Mouse (Mus musculus): ENCODE measurements around the gene Cops4. TPM values are rescaled to one million over a fixed set of nuclear protein-coding genes. Genes with fewer than 3 reads are reported as not detected.

The Cops4 gene
- total RNA-seq, 2 experiments from 2014 or later: 78.8 to 81.4 TPM

- DNase-seq (ENCODE audit: low spot score in 2 of 2): no peak
- H3K27ac ChIP-seq: no peak overlapping the region
- no peak for TF ChIP-seq CTCF (conservative IDR thresholded peaks at IDR 0.05)
- H3K4me3 ChIP-seq: no peak overlapping the region
Observed at GRCm38 (mm10) chr5:100501267-100501666, 16.8 kb upstream of the Cops4 start.

DNA sequence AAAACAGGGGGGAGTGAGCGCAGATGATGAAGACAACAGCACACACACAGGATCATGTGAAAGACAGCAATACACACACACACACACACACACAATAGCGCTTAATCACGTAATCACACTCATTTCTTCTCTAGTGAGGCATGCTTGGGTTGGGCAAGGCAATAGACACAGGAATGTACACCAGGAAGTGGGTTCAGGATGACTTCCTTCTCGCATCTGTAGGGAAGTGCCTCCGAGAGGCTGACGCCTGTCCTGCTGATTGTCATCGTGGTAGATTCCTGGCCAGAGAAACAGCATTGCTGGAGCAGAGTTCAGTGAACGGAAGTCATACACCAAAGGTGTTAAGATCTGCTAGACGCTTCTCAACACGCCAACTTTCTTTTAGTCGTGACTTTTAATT, 8.9 kb upstream of the Cops4 start:
- Histone ChIP-seq H3K4me3 (no peak overlapping the region), H3K27ac (no peak overlapping the region)
- no peak for TF ChIP-seq CTCF (conservative IDR thresholded peaks at IDR 0.05)
- DNase-seq (ENCODE audit: low spot score in 2 of 2): no peak

- TF ChIP-seq CTCF (conservative IDR thresholded peaks at IDR 0.05): peak; percentile 53
- DNase-seq (ENCODE audit: low spot score in 2 of 2): no peak
- no peak overlapping the region for H3K4me3 ChIP-seq
- no peak overlapping the region for H3K27ac ChIP-seq
Observed at GRCm38 (mm10) chr5:100512576-100512975, 5.5 kb upstream of the Cops4 start.

- Histone ChIP-seq H3K27ac (peak overlapping the region; percentile 91), H3K4me3 (peak overlapping the region; percentile 79)
- no peak for DNase-seq (ENCODE audit: low spot score in 2 of 2)
- no peak for TF ChIP-seq CTCF (conservative IDR thresholded peaks at IDR 0.05)
Observed at GRCm38 (mm10) chr5:100519027-100519411, 910 bp downstream of the Cops4 start.

GRCm38 (mm10) chr5:100520223-100520622, 2.1 kb downstream of the Cops4 start:
- H3K27ac ChIP-seq: no peak overlapping the region
- H3K4me3 ChIP-seq: no peak overlapping the region
- no peak for TF ChIP-seq CTCF (conservative IDR thresholded peaks at IDR 0.05)
- DNase-seq (ENCODE audit: low spot score in 2 of 2): no peak

DNA sequence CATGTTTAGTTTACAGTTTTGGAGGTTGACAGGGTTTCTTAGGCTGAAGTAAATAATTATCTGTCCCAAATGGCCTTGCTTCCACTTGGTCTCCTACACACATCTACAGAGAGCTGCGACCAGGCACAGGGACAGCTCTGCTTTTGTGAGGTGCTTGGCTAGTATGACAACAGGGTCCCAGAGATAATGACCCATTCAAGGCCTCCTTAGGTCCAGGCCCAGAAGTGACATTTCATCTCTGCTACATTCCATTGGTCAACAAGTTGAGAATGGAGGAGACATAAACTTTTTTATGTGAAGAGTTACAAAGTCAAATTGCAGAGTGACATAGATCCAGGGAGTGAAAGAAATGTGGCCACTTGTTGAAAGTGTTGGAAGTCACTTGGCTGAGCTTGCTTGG, 5.2 kb downstream of the Cops4 start:
- H3K4me3 ChIP-seq: no peak overlapping the region
- no peak overlapping the region for H3K27ac ChIP-seq
- TF ChIP-seq CTCF (conservative IDR thresholded peaks at IDR 0.05): no peak
- no peak for DNase-seq (ENCODE audit: low spot score in 2 of 2)

DNA sequence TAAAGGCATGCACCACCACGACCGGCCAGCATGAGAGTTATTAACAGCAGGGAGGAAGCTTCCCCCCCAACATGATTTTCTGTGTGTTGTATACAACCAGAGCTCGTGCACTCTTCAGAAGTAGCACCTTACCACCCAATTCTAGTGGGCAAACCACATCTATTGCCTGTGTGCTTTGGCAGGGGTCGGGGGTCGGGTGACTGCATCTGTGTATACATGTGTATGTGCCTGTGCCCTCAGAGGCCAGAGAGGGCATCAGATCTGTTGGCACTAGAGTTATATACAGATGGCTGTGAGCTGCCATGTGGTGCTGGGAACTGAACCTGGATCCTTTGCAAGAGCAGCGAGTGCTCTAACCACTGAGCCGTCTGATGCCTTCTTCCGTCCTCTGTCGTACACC, 6.8 kb downstream of the Cops4 start:
- no peak for TF ChIP-seq CTCF (conservative IDR thresholded peaks at IDR 0.05)
- DNase-seq (ENCODE audit: low spot score in 2 of 2): no peak
- no peak overlapping the region for H3K27ac ChIP-seq
- no peak overlapping the region for H3K4me3 ChIP-seq

- TF ChIP-seq CTCF (conservative IDR thresholded peaks at IDR 0.05): no peak
- no peak overlapping the region for H3K4me3 ChIP-seq
- peak overlapping the region; percentile 24; the same call in 1 of the 2 replicates for H3K27ac ChIP-seq
- no peak for DNase-seq (ENCODE audit: low spot score in 2 of 2)
Observed at GRCm38 (mm10) chr5:100525620-100526019, 7.5 kb downstream of the Cops4 start.

- DNase-seq (ENCODE audit: low spot score in 2 of 2): peak in 1 of 2 experiments; percentile 12
- TF ChIP-seq CTCF (conservative IDR thresholded peaks at IDR 0.05): no peak
- H3K4me3 ChIP-seq: no peak overlapping the region
- H3K27ac ChIP-seq: peak overlapping the region; percentile 24; the same call in 1 of the 2 replicates
Observed at GRCm38 (mm10) chr5:100526164-100526563, 8.1 kb downstream of the Cops4 start.

DNA sequence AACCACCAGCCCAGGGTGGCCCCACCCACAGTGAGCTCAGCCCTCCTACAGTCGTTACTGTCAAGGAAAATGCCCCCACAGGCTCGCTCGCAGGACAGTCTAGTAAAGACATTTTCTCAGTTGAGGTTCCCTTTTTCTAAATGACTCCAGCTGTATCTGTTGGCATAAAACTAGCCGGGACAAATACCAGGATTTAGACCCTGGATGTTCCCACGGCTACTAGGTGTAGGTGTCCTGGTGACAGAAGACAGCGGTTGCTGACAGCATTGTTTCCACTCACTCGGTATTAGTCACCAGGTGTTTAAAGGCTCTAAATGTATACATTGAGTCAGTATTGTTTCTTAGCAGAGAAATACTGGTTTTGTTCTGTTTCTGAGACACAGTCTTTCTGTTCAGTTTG, 17.7 kb downstream of the Cops4 start:
- H3K4me3 ChIP-seq: no peak overlapping the region
- H3K27ac ChIP-seq: no peak overlapping the region
- no peak for TF ChIP-seq CTCF (conservative IDR thresholded peaks at IDR 0.05)
- DNase-seq (ENCODE audit: low spot score in 2 of 2): no peak

GRCm38 (mm10) chr5:100536638-100537037, 18.5 kb downstream of the Cops4 start:
- peak; percentile 90 for TF ChIP-seq CTCF (conservative IDR thresholded peaks at IDR 0.05)
- DNase-seq (ENCODE audit: low spot score in 2 of 2): no peak
- no peak overlapping the region for H3K4me3 ChIP-seq

GRCm38 (mm10) chr5:100546294-100547080, 28.4 kb downstream of the Cops4 start:
- peak; percentile 68 for TF ChIP-seq CTCF (conservative IDR thresholded peaks at IDR 0.05)
- Histone ChIP-seq H3K27ac (no peak overlapping the region), H3K4me3 (no peak overlapping the region)
- DNase-seq (ENCODE audit: low spot score in 2 of 2): no peak

More at GRCm38 (mm10) chr5:100536638-100537037, 18.5 kb downstream of the Cops4 start:
- no peak overlapping the region for H3K27ac ChIP-seq

- DNase-seq (ENCODE audit: low spot score in 2 of 2): no peak
- no peak for TF ChIP-seq CTCF (conservative IDR thresholded peaks at IDR 0.05)
- Histone ChIP-seq H3K4me3 (no peak overlapping the region), H3K27ac (no peak overlapping the region)
Observed at GRCm38 (mm10) chr5:100548236-100548635, 30.1 kb downstream of the Cops4 start.

DNA sequence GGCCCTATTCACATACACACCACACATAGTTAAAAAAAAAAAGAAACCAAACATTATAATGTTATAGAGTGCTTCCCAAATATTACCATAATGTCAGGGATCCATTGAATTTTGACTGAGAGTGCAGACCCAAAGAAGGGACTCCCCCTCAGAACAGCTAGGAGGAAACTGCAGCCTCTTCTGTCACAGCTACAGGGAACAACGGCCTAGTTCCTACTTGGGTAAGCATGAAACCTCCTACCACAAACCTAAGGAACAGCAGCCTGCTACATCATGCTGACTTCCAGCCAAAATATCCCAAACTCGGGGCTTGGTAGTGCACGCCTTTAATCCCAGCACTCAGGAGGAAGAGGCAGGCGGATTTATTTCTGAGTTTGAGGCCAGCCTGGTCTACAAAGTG, 31.2 kb downstream of the Cops4 start:
- no peak overlapping the region for H3K27ac ChIP-seq
- TF ChIP-seq CTCF (conservative IDR thresholded peaks at IDR 0.05): no peak
- DNase-seq (ENCODE audit: low spot score in 2 of 2): no peak
- no peak overlapping the region for H3K4me3 ChIP-seq
